Mouse (Mus musculus): Measurements from ENCODE around the gene Slamf8.

- TF ChIP-seq POLR2A (IDR thresholded peaks at IDR 0.05; ENCODE audit: borderline replicate concordance, extremely low read depth, insufficient read depth, insufficient read length, poor library complexity, severe bottlenecking) (no peak), CTCF (IDR thresholded peaks at IDR 0.05; ENCODE audit: borderline replicate concordance, extremely low read depth, insufficient read depth, insufficient read length) (no peak)
Measured at GRCm38 (mm10) chr1:172617365-172618076, 27.2 kb upstream of the Slamf8 start.

Measured in brain, embryonic 14.5 days (tissue).